Mouse (Mus musculus) bone marrow macrophage, adult 2 months (primary cell): ENCODE data around the gene Zkscan6. TPM values are rescaled to one million over a fixed set of nuclear protein-coding genes. Genes with fewer than 3 reads are reported as not detected.

Experiments
- H3K27ac ChIP-seq: 2 replicates; pipeline ENCODE4 v1.5.1; 2012; ENCODE audit warnings: low read depth, low read length; ENCODE audit not compliant: insufficient read depth
- H3K4me1 ChIP-seq: 2 replicates; pipeline ENCODE4 v1.6.1; 2012; ENCODE audit warnings: low read length; ENCODE audit not compliant: control insufficient read depth, insufficient read depth
- H3K4me3 ChIP-seq: 2 replicates; pipeline ENCODE4 v1.5.1; 2012; ENCODE audit warnings: mild to moderate bottlenecking, low read length, moderate library complexity; ENCODE audit not compliant: insufficient read depth
- CTCF ChIP-seq: IDR thresholded peaks from 2 replicates; pipeline ENCODE4 v1.5.1; 2012; ENCODE audit warnings: low read depth, mild to moderate bottlenecking, low read length, moderate library complexity
- POLR2A ChIP-seq: IDR thresholded peaks from 2 replicates; pipeline ENCODE4 v1.6.1; 2012; ENCODE audit warnings: mild to moderate bottlenecking, low read depth, low read length, borderline replicate concordance
- polyA plus RNA-seq: library from polyadenylated mRNA; stranded (reverse); fragments of >200 nt; gene quantifications from 2 replicates; pipeline ENCODE4 v1.2.4, GENCODE M21; 2012; ENCODE audit not compliant: missing spikeins, insufficient read depth, insufficient read length

Gene Zkscan6
- polyA plus RNA-seq, 1 experiment, result 9.2 TPM

GRCm38 (mm10) chr11:65861476-65861875, 54.5 kb downstream of the Zkscan6 start:
- Histone ChIP-seq H3K4me3 (no peak overlapping the region), H3K27ac (no peak overlapping the region), H3K4me1 (no peaks in the 10 kb centered on the region)
- no peak for TF ChIP-seq POLR2A
- no peak for TF ChIP-seq CTCF

DNA sequence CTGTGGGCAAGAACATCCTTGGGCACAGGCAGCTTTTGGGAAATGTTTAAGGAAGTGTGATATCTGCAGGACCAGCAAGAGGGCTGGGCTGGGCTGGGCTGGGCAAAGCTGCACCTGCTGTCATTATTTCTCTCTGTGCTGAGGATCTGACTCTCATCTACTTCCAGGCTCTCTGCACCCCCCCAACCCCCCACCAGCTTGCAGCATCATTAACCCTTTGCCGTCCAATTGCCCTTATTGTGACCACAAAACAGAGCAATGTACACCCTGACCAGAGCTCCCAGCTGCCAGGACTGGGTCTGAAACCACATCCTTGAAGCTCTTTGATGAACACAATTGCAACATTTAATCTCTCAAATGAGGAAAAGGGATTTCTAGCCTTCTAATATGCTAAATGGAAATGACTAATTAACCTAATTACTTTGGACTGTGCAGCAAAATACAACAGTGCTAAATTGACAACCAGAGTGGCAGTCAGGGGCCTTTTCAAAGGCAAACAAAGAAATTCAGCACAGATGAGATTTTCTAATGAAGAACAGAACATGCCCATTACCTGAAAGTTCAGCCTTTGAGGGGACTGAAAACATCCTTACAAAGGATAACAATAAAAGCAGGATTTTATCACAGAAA, 70.3 kb downstream of the Zkscan6 start:
- Histone ChIP-seq H3K4me3 (no peak overlapping the region), H3K4me1 (no peaks in the 10 kb centered on the region), H3K27ac (no peak overlapping the region)
- TF ChIP-seq POLR2A (no peak), CTCF (no peak)

Other genes starting within 250 kb of the Zkscan6 start
- 29.1 and 31.8 TPM in 2 replicates for gene Map2k4, start 18.9 kb upstream of the Zkscan6 start, polyA plus RNA-seq